Mouse (Mus musculus): Measurements from ENCODE around the gene Cela3b. TPM values are rescaled to one million over a fixed set of nuclear protein-coding genes. Genes with fewer than 3 reads are reported as not detected.
A peak's percentile ranks its signal among the peaks of the same experiment; 100 is the strongest.

Gene Cela3b
- polyA plus RNA-seq, 1 experiment from 2014 or later: not detected

DNA sequence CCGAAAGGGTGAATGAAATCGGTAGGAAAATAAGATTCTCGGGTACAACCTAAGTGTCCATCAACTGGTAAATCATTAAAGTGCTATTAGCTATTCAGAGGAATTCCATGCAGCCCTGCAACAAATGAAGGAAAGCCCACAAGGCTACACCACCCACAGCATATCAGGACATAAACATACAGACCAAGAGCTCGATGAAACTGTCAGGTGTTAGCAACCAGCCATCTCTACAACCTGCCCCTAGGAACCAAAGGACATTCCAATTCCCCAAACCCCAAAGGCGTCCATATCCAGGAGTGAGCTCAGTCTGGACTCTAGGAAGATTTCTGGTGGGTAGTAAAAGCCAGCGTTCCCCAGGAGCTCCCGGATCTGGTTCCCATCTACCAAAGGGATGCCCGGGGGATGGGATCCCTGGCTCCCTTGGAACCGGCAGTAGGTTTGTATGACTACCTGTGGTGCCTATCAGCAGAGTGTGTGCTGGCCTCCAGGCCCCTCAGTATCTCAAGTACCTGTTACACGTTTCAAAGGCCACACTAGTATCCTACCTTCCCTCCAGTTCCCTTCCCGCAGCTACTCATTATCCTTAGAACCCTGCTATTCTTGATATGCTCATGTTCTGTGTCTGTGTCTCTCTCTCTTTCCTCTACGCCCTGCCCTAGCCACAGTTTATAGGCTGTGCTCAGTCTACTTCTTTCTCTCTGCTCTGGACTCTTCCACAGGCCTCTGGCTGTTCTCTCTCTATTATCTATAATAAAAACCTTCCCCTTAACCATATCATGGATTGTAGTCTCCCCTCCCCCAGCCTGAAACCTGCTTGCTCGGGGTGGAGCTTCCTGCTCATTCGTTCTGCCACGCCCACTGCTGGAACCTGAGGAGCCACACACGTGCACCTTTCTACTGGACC is 49.4 kb downstream of the Cela3b start:
- Histone ChIP-seq H3K27ac (peak overlapping the region; percentile 5; the same call in 1 of the 2 replicates), H3K9ac (peak overlapping the region; percentile 31; the same call in 1 of the 2 replicates), H3K4me2 (peak overlapping the region; percentile 50), H3K4me1 (replicated peaks) (peaks cover 10% of the 10 kb centered on the region), H3K4me3 (peak overlapping the region; percentile 20; the same call in 1 of the 2 replicates), H3K36me3 (no peaks in the 10 kb centered on the region), H3K9me3 (replicated peaks) (no peaks in the 10 kb centered on the region), H3K27me3 (no peaks in the 10 kb centered on the region)
- WGBS: 34% methylated on average over 15 of the region's 16 CpGs
- ATAC-seq (replicated peaks; ENCODE audit: insufficient number of reproducible peaks, insufficient read depth, low FRiP score, low read depth): no peak

GRCm38 (mm10) chr4:137379713-137380255 is 50.6 kb downstream of the Cela3b start:
- H3K4me3 ChIP-seq: no peak overlapping the region
- no peaks in the 10 kb centered on the region for H3K27me3 ChIP-seq
- no peak overlapping the region for H3K27ac ChIP-seq
- no peak for ATAC-seq (replicated peaks; ENCODE audit: insufficient number of reproducible peaks, insufficient read depth, low FRiP score, low read depth)
- no peaks in the 10 kb centered on the region for H3K36me3 ChIP-seq
- no peaks in the 10 kb centered on the region for H3K9me3 ChIP-seq (replicated peaks)
- H3K4me2 ChIP-seq: no peak overlapping the region
- peaks cover 16% of the 10 kb centered on the region for H3K4me1 ChIP-seq (replicated peaks)
- H3K9ac ChIP-seq: no peak overlapping the region
- WGBS: 90% methylated on average over 10 of the region's 10 CpGs

DNA sequence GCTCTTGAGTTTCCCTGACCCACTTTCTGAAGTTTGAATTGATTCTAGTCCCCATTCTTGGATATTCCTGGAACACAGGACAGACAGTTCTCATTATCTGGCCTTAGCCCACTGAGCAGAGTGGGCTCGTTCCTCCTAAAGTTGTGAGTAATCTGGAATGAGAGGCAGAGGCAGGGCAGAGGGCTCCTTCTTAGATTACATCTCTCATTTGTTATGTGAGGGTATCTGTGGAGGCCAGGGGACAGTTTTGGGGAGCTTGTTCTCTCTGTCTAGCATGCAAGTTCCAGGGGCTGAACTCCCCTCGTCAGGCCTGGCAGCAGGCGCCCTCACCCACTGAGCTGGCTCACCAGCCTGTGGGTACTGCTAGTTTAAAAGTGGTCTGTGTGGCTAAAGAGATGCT is 51.3 kb downstream of the Cela3b start:
- Histone ChIP-seq H3K4me2 (no peak overlapping the region), H3K9ac (no peak overlapping the region), H3K4me3 (no peak overlapping the region), H3K9me3 (replicated peaks) (no peaks in the 10 kb centered on the region), H3K36me3 (no peaks in the 10 kb centered on the region), H3K27ac (no peak overlapping the region), H3K27me3 (no peaks in the 10 kb centered on the region), H3K4me1 (replicated peaks) (peaks cover 16% of the 10 kb centered on the region)
- ATAC-seq (replicated peaks; ENCODE audit: insufficient number of reproducible peaks, insufficient read depth, low FRiP score, low read depth): no peak
- 84% methylated on average over 3 of the region's 3 CpGs for WGBS

- H3K27ac ChIP-seq: no peak overlapping the region
- H3K4me2 ChIP-seq: no peak overlapping the region
- ATAC-seq (replicated peaks; ENCODE audit: insufficient number of reproducible peaks, insufficient read depth, low FRiP score, low read depth): no peak
- no peak overlapping the region for H3K9ac ChIP-seq
- no peaks in the 10 kb centered on the region for H3K36me3 ChIP-seq
- 78% methylated on average over 4 of the region's 4 CpGs for WGBS
- no peaks in the 10 kb centered on the region for H3K27me3 ChIP-seq
- H3K9me3 ChIP-seq (replicated peaks): no peaks in the 10 kb centered on the region
- no peak overlapping the region for H3K4me3 ChIP-seq
- peaks cover 16% of the 10 kb centered on the region for H3K4me1 ChIP-seq (replicated peaks)
Observed at GRCm38 (mm10) chr4:137377526-137378304, 52.6 kb downstream of the Cela3b start.

GRCm38 (mm10) chr4:137376778-137377177 is 53.6 kb downstream of the Cela3b start:
- 48% methylated on average over 2 of the region's 2 CpGs for WGBS
- Histone ChIP-seq H3K27ac (no peak overlapping the region), H3K36me3 (no peaks in the 10 kb centered on the region), H3K27me3 (no peaks in the 10 kb centered on the region), H3K4me1 (replicated peaks) (peaks cover 16% of the 10 kb centered on the region), H3K9ac (no peak overlapping the region), H3K4me3 (no peak overlapping the region), H3K9me3 (replicated peaks) (no peaks in the 10 kb centered on the region), H3K4me2 (no peak overlapping the region)
- no peak for ATAC-seq (replicated peaks; ENCODE audit: insufficient number of reproducible peaks, insufficient read depth, low FRiP score, low read depth)

GRCm38 (mm10) chr4:137375314-137376278 is 54.7 kb downstream of the Cela3b start:
- H3K4me2 ChIP-seq: peak overlapping the region; percentile 38
- peak overlapping the region; percentile 53 for H3K27ac ChIP-seq
- no peaks in the 10 kb centered on the region for H3K9me3 ChIP-seq (replicated peaks)
- no peaks in the 10 kb centered on the region for H3K36me3 ChIP-seq
- H3K4me1 ChIP-seq (replicated peaks): peaks cover 11% of the 10 kb centered on the region
- H3K9ac ChIP-seq: 0 out of 2 replicates have a peak overlapping the region, but pooled peaks have one; percentile 19
- 42% methylated on average over 19 of the region's 19 CpGs for WGBS
- no peaks in the 10 kb centered on the region for H3K27me3 ChIP-seq
- no peak for ATAC-seq (replicated peaks; ENCODE audit: insufficient number of reproducible peaks, insufficient read depth, low FRiP score, low read depth)
- no peak overlapping the region for H3K4me3 ChIP-seq

- Histone ChIP-seq H3K9ac (no peak overlapping the region), H3K27ac (no peak overlapping the region), H3K4me1 (replicated peaks) (peaks cover 21% of the 10 kb centered on the region), H3K9me3 (replicated peaks) (no peaks in the 10 kb centered on the region), H3K27me3 (no peaks in the 10 kb centered on the region), H3K36me3 (no peaks in the 10 kb centered on the region), H3K4me3 (no peak overlapping the region), H3K4me2 (no peak overlapping the region)
- 61% methylated on average over 6 of the region's 6 CpGs for WGBS
- no peak for ATAC-seq (replicated peaks; ENCODE audit: insufficient number of reproducible peaks, insufficient read depth, low FRiP score, low read depth)
Observed at GRCm38 (mm10) chr4:137373711-137374110, 56.6 kb downstream of the Cela3b start.

DNA sequence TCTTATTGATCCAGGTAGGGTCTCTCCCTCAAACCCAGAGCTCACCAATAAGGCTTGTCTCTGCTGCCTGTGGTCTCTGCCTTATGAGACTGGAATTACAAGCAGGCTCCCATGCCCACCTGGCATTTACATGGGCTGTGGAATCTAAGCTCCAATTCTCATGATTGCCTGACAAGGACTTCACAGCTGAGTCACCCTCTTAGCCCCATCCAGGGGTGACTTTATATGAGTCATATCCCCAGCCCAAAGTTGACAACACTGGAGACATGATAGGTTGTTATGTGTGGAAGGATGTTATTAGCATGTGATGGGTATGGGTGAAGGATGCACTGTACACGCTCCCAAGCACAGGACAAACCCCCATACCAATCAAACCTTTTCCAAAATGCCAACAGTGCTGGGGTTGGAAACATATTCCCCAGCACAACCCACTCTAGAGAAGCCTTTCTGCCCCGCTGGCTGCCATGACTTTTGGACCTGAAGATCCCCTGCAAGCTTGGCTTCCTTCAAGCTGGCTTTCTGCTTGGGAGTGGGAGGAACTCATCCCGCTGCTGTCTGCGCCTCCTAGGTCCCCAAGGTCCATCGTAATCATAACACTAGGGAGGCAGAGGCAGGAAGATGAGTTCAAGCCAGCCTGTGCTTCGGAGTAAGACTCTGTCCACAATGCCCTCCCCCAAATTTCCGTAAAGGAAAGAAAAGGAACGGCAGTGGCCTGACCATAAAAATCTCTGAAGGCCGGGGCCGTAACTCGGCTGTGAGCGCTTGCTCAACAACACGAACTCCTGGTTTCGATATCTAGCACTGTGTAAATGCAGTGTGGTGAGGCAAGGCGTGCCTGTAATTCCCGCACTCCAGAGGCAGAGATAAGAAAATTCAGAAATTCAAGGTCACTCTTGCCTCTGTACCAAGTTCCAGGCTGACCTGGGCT is 58.5 kb downstream of the Cela3b start:
- Histone ChIP-seq H3K9me3 (replicated peaks) (no peaks in the 10 kb centered on the region), H3K27ac (no peak overlapping the region), H3K36me3 (no peaks in the 10 kb centered on the region), H3K4me2 (no peak overlapping the region), H3K4me3 (no peak overlapping the region), H3K4me1 (replicated peaks) (peaks cover 33% of the 10 kb centered on the region), H3K27me3 (no peaks in the 10 kb centered on the region), H3K9ac (no peak overlapping the region)
- WGBS: 72% methylated on average over 16 of the region's 16 CpGs
- ATAC-seq (replicated peaks; ENCODE audit: insufficient number of reproducible peaks, insufficient read depth, low FRiP score, low read depth): no peak

Measured in heart, embryonic 15.5 days (tissue).